Mouse (Mus musculus): Measurements from ENCODE around the gene Ampd1. TPM values are rescaled to one million over a fixed set of nuclear protein-coding genes. Genes with fewer than 3 reads are reported as not detected.

The Ampd1 gene
- total and polyA plus RNA-seq, 3 experiments: 0.08 to 0.18 TPM; not detected in 1

DNA sequence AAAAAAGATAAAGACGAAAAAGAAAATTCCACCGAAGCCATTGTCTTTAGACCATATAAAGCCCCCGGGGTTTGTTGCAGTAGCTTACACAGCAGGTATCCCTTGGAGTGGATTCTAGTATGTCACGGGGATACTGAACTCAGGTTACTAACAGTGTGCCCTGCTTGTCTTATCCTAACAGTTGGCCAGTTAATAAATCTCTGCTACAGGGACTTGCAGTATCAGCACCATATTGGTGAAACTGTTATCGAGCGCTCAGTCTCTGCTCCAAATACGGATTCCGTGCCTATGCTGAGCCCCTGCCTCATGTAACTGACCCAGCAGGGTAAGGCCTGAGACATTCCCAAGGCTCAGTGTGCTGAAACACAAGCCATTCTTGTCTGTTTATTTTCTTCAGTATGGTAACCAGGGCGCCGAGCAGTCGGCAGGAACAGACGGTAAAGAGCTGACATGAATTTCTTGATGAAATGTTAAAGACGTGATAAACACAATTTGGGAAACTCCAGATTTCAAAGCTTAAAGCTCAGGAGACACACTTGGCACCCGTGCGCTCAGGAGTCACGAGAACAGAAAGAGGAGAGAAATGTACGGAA lies 8.1 kb downstream of the Ampd1 start:
- no peak overlapping the region for H3K4me3 ChIP-seq (ENCODE audit: control insufficient read depth in 1 of 2, insufficient read depth in 1 of 2, low read depth in 2 of 2, low read length in 2 of 2)
- peaks cover 4 to 7% of the 10 kb centered on the region in 2 experiments; a peak in 2 of 4 replicates for H3K27me3 ChIP-seq (ENCODE audit: control insufficient read depth in 1 of 2, insufficient read depth in 2 of 2, low read length in 2 of 2)
- TF ChIP-seq GATA1 (IDR thresholded peaks at IDR 0.05; ENCODE audit: low read depth, low read length) (no peak), NRF1 (IDR thresholded peaks at IDR 0.05; ENCODE audit: insufficient read depth, low read depth, low read length, poor library complexity, severe bottlenecking) (no peak), MAX (IDR thresholded peaks at IDR 0.05; ENCODE audit: low read length) (no peak)
- no peaks in the 10 kb centered on the region for H3K4me1 ChIP-seq (ENCODE audit: control insufficient read depth in 1 of 2, insufficient read depth in 2 of 2, low read length in 2 of 2)
- no peaks in the 10 kb centered on the region for H3K9me3 ChIP-seq (replicated peaks; ENCODE audit: insufficient read depth, low read length)
- H3K27ac ChIP-seq (ENCODE audit: control insufficient read depth, low read depth, low read length): no peak overlapping the region
- no peaks in the 10 kb centered on the region for H3K79me2 ChIP-seq (ENCODE audit: control insufficient read depth, insufficient read depth, low read length, poor library complexity)
- H3K9ac ChIP-seq (ENCODE audit: control insufficient read depth, low read depth, low read length, poor library complexity, severe bottlenecking): no peak overlapping the region
- DNase-seq (ENCODE audit: low read depth, low spot score): no peak
- H3K36me3 ChIP-seq (ENCODE audit: control insufficient read depth in 1 of 2, insufficient read depth in 2 of 2, low read length in 2 of 2): no peaks in the 10 kb centered on the region

DNA sequence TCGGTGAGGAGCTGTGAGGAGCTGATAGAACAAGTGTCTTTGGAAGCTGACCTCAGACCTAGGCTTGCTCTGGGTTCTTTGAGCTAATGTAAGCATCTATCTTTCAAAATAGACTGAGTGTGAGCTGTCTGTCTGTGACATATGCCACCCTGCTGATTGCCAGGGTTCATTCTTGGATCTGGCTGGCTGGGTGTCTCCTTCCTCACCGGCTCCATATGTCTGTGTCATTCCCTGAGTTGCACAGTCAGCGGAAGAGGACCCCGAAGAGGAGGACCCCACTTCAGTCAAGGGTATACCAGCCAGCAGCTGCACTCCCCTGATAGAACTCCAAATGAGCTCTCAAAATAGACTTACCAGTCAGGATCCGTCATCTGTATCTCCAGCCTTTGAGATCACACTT lies 8.9 kb downstream of the Ampd1 start:
- DNase-seq (ENCODE audit: low read depth, low spot score): no peak
- Histone ChIP-seq H3K4me3 (ENCODE audit: control insufficient read depth in 1 of 2, insufficient read depth in 1 of 2, low read depth in 2 of 2, low read length in 2 of 2) (no peak overlapping the region), H3K27me3 (ENCODE audit: control insufficient read depth in 1 of 2, insufficient read depth in 2 of 2, low read length in 2 of 2) (peaks cover 4 to 7% of the 10 kb centered on the region in 2 experiments; a peak in 2 of 4 replicates), H3K4me1 (ENCODE audit: control insufficient read depth in 1 of 2, insufficient read depth in 2 of 2, low read length in 2 of 2) (no peaks in the 10 kb centered on the region), H3K79me2 (ENCODE audit: control insufficient read depth, insufficient read depth, low read length, poor library complexity) (no peaks in the 10 kb centered on the region), H3K27ac (ENCODE audit: control insufficient read depth, low read depth, low read length) (no peak overlapping the region), H3K9ac (ENCODE audit: control insufficient read depth, low read depth, low read length, poor library complexity, severe bottlenecking) (no peak overlapping the region), H3K36me3 (ENCODE audit: control insufficient read depth in 1 of 2, insufficient read depth in 2 of 2, low read length in 2 of 2) (no peaks in the 10 kb centered on the region), H3K9me3 (replicated peaks; ENCODE audit: insufficient read depth, low read length) (no peaks in the 10 kb centered on the region)
- no peak for TF ChIP-seq ZNF384 (IDR thresholded peaks at IDR 0.05; ENCODE audit: low read depth, low read length)
- no peak for TF ChIP-seq MEF2A (IDR thresholded peaks at IDR 0.05; ENCODE audit: extremely low read depth, insufficient replicate concordance, low read depth, low read length, poor library complexity, severe bottlenecking)
- TF ChIP-seq RAD21 (IDR thresholded peaks at IDR 0.05; ENCODE audit: low read depth, low read length): no peak
- TF ChIP-seq CTCF (IDR thresholded peaks at IDR 0.05 in 2 of 3, conservative IDR thresholded peaks at IDR 0.05 in 1 of 3; ENCODE audit: control insufficient read depth in 1 of 3, insufficient read depth in 1 of 3, low read depth in 2 of 3, low read length in 3 of 3, poor library complexity in 1 of 3, severe bottlenecking in 1 of 3): no peak
- no peak for TF ChIP-seq HCFC1 (IDR thresholded peaks at IDR 0.05; ENCODE audit: low read depth, low read length)
- TF ChIP-seq MYB (IDR thresholded peaks at IDR 0.05; ENCODE audit: low read depth, low read length): no peak
- TF ChIP-seq MAFK (IDR thresholded peaks at IDR 0.05; ENCODE audit: borderline replicate concordance, low read depth, low read length): no peak
- no peak for TF ChIP-seq TAL1 (IDR thresholded peaks at IDR 0.05; ENCODE audit: low read length)
- no peak for TF ChIP-seq TBP (IDR thresholded peaks at IDR 0.05; ENCODE audit: low read depth, low read length)
- TF ChIP-seq SIN3A (IDR thresholded peaks at IDR 0.05; ENCODE audit: low read length): no peak
- TF ChIP-seq MXI1 (IDR thresholded peaks at IDR 0.05; ENCODE audit: low read depth, low read length): no peak
- TF ChIP-seq USF2 (IDR thresholded peaks at IDR 0.05; ENCODE audit: borderline replicate concordance in 1 of 2, insufficient read depth in 1 of 2, low read depth in 1 of 2, low read length in 2 of 2): no peak
- TF ChIP-seq JUND (IDR thresholded peaks at IDR 0.05; ENCODE audit: low read depth, low read length): no peak
- no peak for TF ChIP-seq RCOR1 (IDR thresholded peaks at IDR 0.05; ENCODE audit: low read depth, low read length)
- no peak for TF ChIP-seq GABPA (IDR thresholded peaks at IDR 0.05; ENCODE audit: low read depth, low read length)
- no peak for TF ChIP-seq KAT2A (conservative IDR thresholded peaks at IDR 0.05; ENCODE audit: low read depth, low read length)
- no peak for TF ChIP-seq POLR2AphosphoS2 (IDR thresholded peaks at IDR 0.05; ENCODE audit: low read length)
